Mouse (Mus musculus) forebrain, embryonic 16.5 days (tissue): ENCODE measurements at regions not wholly inside any gene's neighbourhood (a gene's known extent, or its start where the extent isn't known, plus 50 kb on each side); places are given as distances from the start of the nearest gene placed in this dataset.

ENCODE experiments used
- ATAC-seq: fragments of 200-750 bp; cut with Nextera tagmentation; 2 replicates; pipeline ENCODE4 v1.8.0; 2017; ENCODE audit warnings: mild to moderate bottlenecking, moderate library complexity
- H3K27ac ChIP-seq: fragments of 300-500 bp; sonication (generic); 2 replicates; pipeline ENCODE4 v1.5.1; 2014; ENCODE audit warnings: low read length, control low read depth
- H3K27me3 ChIP-seq: fragments of 300-500 bp; sonication (generic); replicated peaks from 2 replicates; pipeline ENCODE4 v1.6.1; 2014; ENCODE audit warnings: low read length; ENCODE audit not compliant: control insufficient read depth, insufficient read depth
- H3K36me3 ChIP-seq: fragments of 300-500 bp; sonication (generic); 2 replicates; pipeline ENCODE4 v1.6.1; 2014; ENCODE audit not compliant: control insufficient read depth, insufficient read depth
- H3K4me1 ChIP-seq: fragments of 300-500 bp; sonication (generic); replicated peaks from 2 replicates; pipeline ENCODE4 v1.6.1; 2014; ENCODE audit warnings: low read length; ENCODE audit not compliant: control insufficient read depth, insufficient read depth
- H3K4me2 ChIP-seq: fragments of 300-500 bp; sonication (generic); 2 replicates; pipeline ENCODE4 v1.6.1; 2014; ENCODE audit warnings: mild to moderate bottlenecking, low read length, control low read depth
- H3K4me3 ChIP-seq: fragments of 300-500 bp; sonication (generic); replicated peaks from 2 replicates; pipeline ENCODE4 v1.5.1; 2014; ENCODE audit warnings: mild to moderate bottlenecking, low read length, control low read depth
- H3K9ac ChIP-seq: fragments of 300-500 bp; sonication (generic); replicated peaks from 2 replicates; pipeline ENCODE4 v1.6.1; 2014; ENCODE audit warnings: low read depth, low read length, control low read depth
- H3K9me3 ChIP-seq: fragments of 300-500 bp; sonication (generic); 2 replicates; pipeline ENCODE4 v1.6.1; 2016; ENCODE audit warnings: low read length; ENCODE audit not compliant: control insufficient read depth
- WGBS: fragments of 180-500 bp; shearing (Covaris S2); extraction: QIAGEN DNeasy Blood & Tissue Kit; methylation state at CpG from one replicate; pipeline ENCODE4 v1.1.7; 2014; 5-methylcytosine and 5-hydroxymethylcytosine counted together

- Histone ChIP-seq H3K4me2 (no peak overlapping the region), H3K27ac (no peak overlapping the region)
These were observed 225.2 kb downstream of the Csl start for GRCm38 (mm10) chr10:99534237-99534636.

GRCm38 (mm10) chr10:99538639-99539038 lies 220.8 kb downstream of the Csl start:
- Histone ChIP-seq H3K4me1 (no peaks in the 10 kb centered on the region; the same call in 1 of the 2 replicates), H3K36me3 (no peaks in the 10 kb centered on the region), H3K4me2 (no peak overlapping the region), H3K9me3 (no peaks in the 10 kb centered on the region), H3K27me3 (no peaks in the 10 kb centered on the region), H3K4me3 (no peak overlapping the region), H3K27ac (no peak overlapping the region), H3K9ac (no peak overlapping the region)
- WGBS: 65% methylated on average over 5 of the region's 5 CpGs
- no peak for ATAC-seq

More at GRCm38 (mm10) chr10:99534237-99534636, 225.2 kb downstream of the Csl start:
- no peaks in the 10 kb centered on the region for H3K9me3 ChIP-seq
- no peak overlapping the region for H3K9ac ChIP-seq
- H3K27me3 ChIP-seq: no peaks in the 10 kb centered on the region
- H3K36me3 ChIP-seq: no peaks in the 10 kb centered on the region
- no peak overlapping the region for H3K4me3 ChIP-seq
- 85% methylated on average over 7 of the region's 7 CpGs for WGBS
- peaks cover 13% of the 10 kb centered on the region for H3K4me1 ChIP-seq
- ATAC-seq: no peak

GRCm38 (mm10) chr10:99552373-99552772 lies 207.1 kb downstream of the Csl start:
- H3K4me3 ChIP-seq: no peak overlapping the region
- no peaks in the 10 kb centered on the region for H3K27me3 ChIP-seq
- H3K36me3 ChIP-seq: no peaks in the 10 kb centered on the region
- H3K9ac ChIP-seq: no peak overlapping the region
- peak; percentile 8; the same call in 1 of the 2 replicates for ATAC-seq
- H3K9me3 ChIP-seq: no peaks in the 10 kb centered on the region
- H3K27ac ChIP-seq: peak overlapping the region; percentile 89
- 64% methylated on average over 4 of the region's 4 CpGs for WGBS
- peaks cover 12% of the 10 kb centered on the region; the same call in 1 of the 2 replicates for H3K4me1 ChIP-seq
- no peak overlapping the region for H3K4me2 ChIP-seq

- peak overlapping the region; percentile 89 for H3K27ac ChIP-seq
- WGBS: 63% methylated on average over 12 of the region's 12 CpGs
- peak; percentile 95 for ATAC-seq
- H3K4me2 ChIP-seq: peak overlapping the region; percentile 26; the same call in 1 of the 2 replicates
- no peaks in the 10 kb centered on the region for H3K27me3 ChIP-seq
- H3K9ac ChIP-seq: no peak overlapping the region
- no peak overlapping the region for H3K4me3 ChIP-seq
- peaks cover 12% of the 10 kb centered on the region; the same call in 1 of the 2 replicates for H3K4me1 ChIP-seq
- H3K36me3 ChIP-seq: no peaks in the 10 kb centered on the region
- H3K9me3 ChIP-seq: no peaks in the 10 kb centered on the region
These were observed 206.5 kb downstream of the Csl start for GRCm38 (mm10) chr10:99552836-99553540.

- Histone ChIP-seq H3K9ac (no peak overlapping the region), H3K4me3 (no peak overlapping the region), H3K4me2 (no peak overlapping the region), H3K27me3 (no peaks in the 10 kb centered on the region), H3K27ac (no peak overlapping the region), H3K36me3 (no peaks in the 10 kb centered on the region), H3K4me1 (peaks cover 12% of the 10 kb centered on the region; the same call in 1 of the 2 replicates), H3K9me3 (no peaks in the 10 kb centered on the region)
- 85% methylated on average over 2 of the region's 2 CpGs for WGBS
- no peak for ATAC-seq
These were observed 204.4 kb downstream of the Csl start for GRCm38 (mm10) chr10:99555021-99555420.

GRCm38 (mm10) chr10:99555658-99556352 lies 203.7 kb downstream of the Csl start:
- H3K27ac ChIP-seq: peak overlapping the region; percentile 37; the same call in 1 of the 2 replicates
- H3K9ac ChIP-seq: no peak overlapping the region
- WGBS: 44% methylated on average over 12 of the region's 12 CpGs
- peaks cover 12% of the 10 kb centered on the region; the same call in 1 of the 2 replicates for H3K4me1 ChIP-seq
- no peaks in the 10 kb centered on the region for H3K36me3 ChIP-seq
- no peaks in the 10 kb centered on the region for H3K9me3 ChIP-seq
- no peak overlapping the region for H3K4me3 ChIP-seq
- no peak overlapping the region for H3K4me2 ChIP-seq
- no peaks in the 10 kb centered on the region for H3K27me3 ChIP-seq
- peak; percentile 38 for ATAC-seq

- Histone ChIP-seq H3K36me3 (no peaks in the 10 kb centered on the region), H3K9ac (no peak overlapping the region)
These were observed 203.0 kb downstream of the Csl start for GRCm38 (mm10) chr10:99556353-99557036.

GRCm38 (mm10) chr10:99558656-99559055 lies 200.8 kb downstream of the Csl start:
- H3K27me3 ChIP-seq: no peaks in the 10 kb centered on the region
- 0 out of 2 replicates have a peak, but pooled peaks cover 7% of the 10 kb centered on the region for H3K4me1 ChIP-seq
- H3K9ac ChIP-seq: no peak overlapping the region
- H3K36me3 ChIP-seq: no peaks in the 10 kb centered on the region
- no peaks in the 10 kb centered on the region for H3K9me3 ChIP-seq
- H3K4me2 ChIP-seq: no peak overlapping the region
- 86% methylated on average over 5 of the region's 5 CpGs for WGBS
- H3K4me3 ChIP-seq: no peak overlapping the region
- H3K27ac ChIP-seq: no peak overlapping the region
- ATAC-seq: no peak

More at GRCm38 (mm10) chr10:99556353-99557036, 203.0 kb downstream of the Csl start:
- H3K4me3 ChIP-seq: no peak overlapping the region
- H3K4me2 ChIP-seq: no peak overlapping the region
- peaks cover 12% of the 10 kb centered on the region; the same call in 1 of the 2 replicates for H3K4me1 ChIP-seq
- no peaks in the 10 kb centered on the region for H3K27me3 ChIP-seq
- no peaks in the 10 kb centered on the region for H3K9me3 ChIP-seq
- peak overlapping the region; percentile 37; the same call in 1 of the 2 replicates for H3K27ac ChIP-seq
- no peak for ATAC-seq
- WGBS: 78% methylated on average over 11 of the region's 11 CpGs
